Mouse (Mus musculus) hindbrain, embryonic 11.5 days (tissue): ENCODE measurements around the gene Lcn4. TPM values are rescaled to one million over a fixed set of nuclear protein-coding genes. Genes with fewer than 3 reads are reported as not detected.

Experiments
- ATAC-seq: fragments of 200-750 bp; cut with Nextera tagmentation; 2 replicates; pipeline ENCODE4 v1.8.0; 2017; ENCODE audit warnings: mild to moderate bottlenecking, moderate TSS enrichment, moderate library complexity; ENCODE audit not compliant: low FRiP score
- DNase-seq: peaks from one replicate; pipeline ENCODE4 v3.0.0-alpha.2; 2015; ENCODE audit warnings: low spot score
- H3K27ac ChIP-seq: fragments of 300-500 bp; sonication (generic); 2 replicates; pipeline ENCODE4 v1.5.1; 2014; ENCODE audit warnings: mild to moderate bottlenecking, low read depth, low read length
- H3K27me3 ChIP-seq: fragments of 300-500 bp; sonication (generic); 2 replicates; pipeline ENCODE4 v1.6.1; 2014; ENCODE audit warnings: mild to moderate bottlenecking, low read length, moderate library complexity, mixed read lengths; ENCODE audit not compliant: control insufficient read depth, insufficient read depth
- H3K36me3 ChIP-seq: fragments of 300-500 bp; sonication (generic); 2 replicates; pipeline ENCODE4 v1.6.1; 2014; ENCODE audit warnings: mild to moderate bottlenecking, low read length, moderate library complexity, mixed read lengths; ENCODE audit not compliant: control insufficient read depth, insufficient read depth
- H3K4me1 ChIP-seq: fragments of 300-500 bp; sonication (generic); replicated peaks from 2 replicates; pipeline ENCODE4 v1.6.1; 2014; ENCODE audit warnings: low read length, mixed read lengths; ENCODE audit not compliant: control insufficient read depth, insufficient read depth
- H3K4me2 ChIP-seq: fragments of 300-500 bp; sonication (generic); replicated peaks from 2 replicates; pipeline ENCODE4 v1.6.1; 2014; ENCODE audit warnings: mild to moderate bottlenecking, low read depth, low read length
- H3K4me3 ChIP-seq: fragments of 300-500 bp; sonication (generic); 2 replicates; pipeline ENCODE4 v1.5.1; 2014; ENCODE audit warnings: low read depth, low read length
- H3K9ac ChIP-seq: fragments of 300-500 bp; sonication (generic); 2 replicates; pipeline ENCODE4 v1.6.1; 2014; ENCODE audit warnings: low read depth, low read length
- H3K9me3 ChIP-seq: fragments of 300-500 bp; sonication (generic); 2 replicates; pipeline ENCODE4 v1.6.1; 2016; ENCODE audit warnings: low read length; ENCODE audit not compliant: control insufficient read depth
- WGBS: fragments of 180-500 bp; shearing (Covaris S2); extraction: QIAGEN DNeasy Blood & Tissue Kit; methylation state at CpG from one replicate; pipeline ENCODE4 v1.1.7; 2014; 5-methylcytosine and 5-hydroxymethylcytosine counted together
- polyA plus RNA-seq: library from polyadenylated mRNA; unstranded; fragments of >200 nt; fragmentation: Nextera tagmentation; extraction: Ambion mirVana; gene quantifications from 2 replicates; pipeline ENCODE4 v1.2.1, GENCODE M21; 2014

The Lcn4 gene
- polyA plus RNA-seq, 1 experiment from 2014 or later, result not detected

DNA sequence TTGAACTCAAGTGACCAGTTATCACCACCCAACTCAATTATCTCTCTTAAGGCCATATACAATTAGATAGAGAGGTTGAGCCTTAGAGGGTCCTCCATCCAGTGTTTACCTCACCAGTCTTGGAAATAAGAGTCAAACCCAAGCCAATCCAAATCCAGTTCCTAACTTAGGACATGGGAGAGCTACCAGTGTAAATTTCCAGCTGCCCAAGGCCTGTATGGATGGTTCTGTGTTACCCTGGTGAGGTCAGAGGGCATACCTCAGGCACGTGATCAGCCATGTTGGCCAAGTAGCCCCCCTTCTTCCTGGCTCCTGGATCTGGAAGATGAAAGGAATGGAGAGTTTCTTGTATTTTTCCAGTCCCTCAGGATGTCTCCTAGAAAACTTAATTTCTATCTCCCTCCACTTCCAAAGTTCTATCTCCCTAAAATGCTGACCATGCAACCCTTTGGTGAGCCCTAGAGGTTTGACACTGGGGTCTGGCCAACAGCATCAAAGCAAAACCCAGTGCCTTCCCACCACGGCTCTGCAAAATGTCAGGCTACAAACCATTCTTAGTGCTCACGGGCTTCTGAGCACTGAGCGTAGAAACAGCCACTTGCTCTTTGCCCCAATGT lies 33.7 kb downstream of the Lcn4 start:
- no peaks in the 10 kb centered on the region for H3K9me3 ChIP-seq
- 82% methylated on average over 4 of the region's 4 CpGs for WGBS
- ATAC-seq, result no peak
- peaks cover 13% of the 10 kb centered on the region; the same call in 1 of the 2 replicates for H3K4me1 ChIP-seq
- no peak for DNase-seq
- no peak overlapping the region for H3K4me3 ChIP-seq
- H3K4me2 ChIP-seq, result no peak overlapping the region; the same call in 1 of the 2 replicates
- H3K27ac ChIP-seq, result no peak overlapping the region
- H3K27me3 ChIP-seq, result no peaks in the 10 kb centered on the region
- H3K36me3 ChIP-seq, result peaks cover 4% of the 10 kb centered on the region; the same call in 1 of the 2 replicates
- no peak overlapping the region for H3K9ac ChIP-seq

DNA sequence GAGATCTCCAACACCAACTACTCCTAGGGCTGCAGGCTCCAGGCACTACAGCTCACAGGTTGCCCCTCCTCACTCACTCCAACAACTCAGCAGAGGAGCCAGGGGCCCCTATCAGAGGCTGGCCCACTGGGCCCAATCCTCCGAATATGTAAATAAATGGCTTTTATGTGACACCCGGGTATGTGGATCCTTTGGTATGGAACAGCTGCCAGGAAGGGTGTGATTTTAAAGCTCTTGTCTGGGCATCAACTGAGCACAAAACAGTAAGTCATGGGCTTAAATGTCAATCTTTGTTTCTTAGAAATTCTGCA lies 34.8 kb downstream of the Lcn4 start:
- H3K27me3 ChIP-seq, result no peaks in the 10 kb centered on the region
- H3K27ac ChIP-seq, result no peak overlapping the region
- no peak overlapping the region for H3K9ac ChIP-seq
- no peak for ATAC-seq
- H3K4me2 ChIP-seq, result no peak overlapping the region
- DNase-seq, result no peak
- H3K36me3 ChIP-seq, result peaks cover 4% of the 10 kb centered on the region; the same call in 1 of the 2 replicates
- WGBS, result 67% methylated on average over 2 of the region's 2 CpGs
- no peaks in the 10 kb centered on the region for H3K9me3 ChIP-seq
- H3K4me1 ChIP-seq, result peaks cover 13% of the 10 kb centered on the region; the same call in 1 of the 2 replicates
- H3K4me3 ChIP-seq, result no peak overlapping the region

GRCm38 (mm10) chr2:26635489-26636324 lies 35.4 kb downstream of the Lcn4 start:
- DNase-seq (no peak), ATAC-seq (no peak)
- Histone ChIP-seq H3K4me2 (no peak overlapping the region), H3K36me3 (peaks cover 4% of the 10 kb centered on the region; the same call in 1 of the 2 replicates), H3K9me3 (no peaks in the 10 kb centered on the region), H3K4me1 (peaks cover 13% of the 10 kb centered on the region; the same call in 1 of the 2 replicates), H3K4me3 (no peak overlapping the region), H3K27me3 (no peaks in the 10 kb centered on the region), H3K9ac (no peak overlapping the region), H3K27ac (no peak overlapping the region)
- WGBS, result 77% methylated on average over 21 of the region's 21 CpGs

- WGBS, result 70% methylated on average over 12 of the region's 12 CpGs
- H3K27me3 ChIP-seq, result no peaks in the 10 kb centered on the region
- no peak for DNase-seq
- no peak overlapping the region for H3K9ac ChIP-seq
- no peak for ATAC-seq
- H3K4me2 ChIP-seq, result no peak overlapping the region
- H3K27ac ChIP-seq, result no peak overlapping the region
- H3K4me1 ChIP-seq, result peaks cover 16% of the 10 kb centered on the region
- no peak overlapping the region for H3K4me3 ChIP-seq
- no peaks in the 10 kb centered on the region for H3K9me3 ChIP-seq
- H3K36me3 ChIP-seq, result peaks cover 4% of the 10 kb centered on the region; the same call in 1 of the 2 replicates
These were observed 36.2 kb downstream of the Lcn4 start for GRCm38 (mm10) chr2:26634629-26635488.

DNA sequence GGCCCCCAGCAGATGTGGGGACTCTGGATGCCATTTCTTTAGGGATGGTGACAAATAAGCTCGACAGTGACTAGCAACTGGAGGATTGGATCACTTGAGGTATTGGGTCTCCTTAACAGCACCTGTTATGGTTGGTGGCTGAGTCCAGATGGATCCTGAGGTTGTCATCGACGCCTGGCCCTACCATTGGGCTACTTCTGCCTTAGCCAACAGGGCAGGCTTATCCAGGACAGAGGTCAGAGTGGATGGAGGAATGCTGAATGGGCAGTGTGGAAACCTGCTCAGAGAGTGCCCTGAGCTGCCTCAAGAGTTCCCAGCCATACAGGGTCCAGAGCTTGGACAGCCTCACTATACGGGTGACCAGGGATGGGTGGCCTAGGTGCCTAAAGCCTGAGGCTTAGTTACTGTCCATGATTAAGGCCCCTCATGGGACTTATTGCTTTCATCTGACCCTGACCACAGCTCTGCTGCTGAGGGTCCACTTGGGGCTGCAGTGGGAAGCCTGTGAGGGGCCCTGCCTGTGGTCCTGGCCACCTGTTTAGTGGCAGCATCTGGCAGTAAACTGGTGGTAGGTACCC lies 37.0 kb downstream of the Lcn4 start:
- H3K36me3 ChIP-seq, result peaks cover 4% of the 10 kb centered on the region; the same call in 1 of the 2 replicates
- no peak overlapping the region for H3K4me3 ChIP-seq
- ATAC-seq, result no peak
- peaks cover 19% of the 10 kb centered on the region for H3K4me1 ChIP-seq
- no peak overlapping the region for H3K4me2 ChIP-seq
- no peak for DNase-seq
- 67% methylated on average over 4 of the region's 4 CpGs for WGBS
- H3K27ac ChIP-seq, result no peak overlapping the region
- H3K9me3 ChIP-seq, result no peaks in the 10 kb centered on the region
- H3K9ac ChIP-seq, result no peak overlapping the region
- H3K27me3 ChIP-seq, result no peaks in the 10 kb centered on the region

GRCm38 (mm10) chr2:26632541-26633395 lies 38.3 kb downstream of the Lcn4 start:
- Histone ChIP-seq H3K27ac (no peak overlapping the region), H3K9ac (peak overlapping the region; percentile 27; the same call in 1 of the 2 replicates), H3K4me2 (no peak overlapping the region), H3K4me3 (no peak overlapping the region), H3K27me3 (no peaks in the 10 kb centered on the region), H3K36me3 (peaks cover 4% of the 10 kb centered on the region; the same call in 1 of the 2 replicates), H3K4me1 (peaks cover 10% of the 10 kb centered on the region), H3K9me3 (no peaks in the 10 kb centered on the region)
- no peak for ATAC-seq
- WGBS, result 85% methylated on average over 16 of the region's 16 CpGs
- no peak for DNase-seq

- Histone ChIP-seq H3K4me1 (peaks cover 10% of the 10 kb centered on the region), H3K4me3 (peak overlapping the region; percentile 74), H3K27me3 (no peaks in the 10 kb centered on the region), H3K27ac (peak overlapping the region; percentile 70), H3K9me3 (no peaks in the 10 kb centered on the region), H3K4me2 (peak overlapping the region; percentile 96), H3K36me3 (no peaks in the 10 kb centered on the region), H3K9ac (peak overlapping the region; percentile 98)
- peak; percentile 60 for ATAC-seq
- DNase-seq, result peak; percentile 59
- 20% methylated on average over 5 of the region's 5 CpGs for WGBS
These were observed 42.2 kb downstream of the Lcn4 start for GRCm38 (mm10) chr2:26628792-26629437.
